Mouse (Mus musculus): Measurements from ENCODE around the gene Ctsll3. TPM values are rescaled to one million over a fixed set of nuclear protein-coding genes. Genes with fewer than 3 reads are reported as not detected.

Ctsll3 gene
- polyA plus RNA-seq (2017; shearing (Covaris generic)), result not detected

DNA sequence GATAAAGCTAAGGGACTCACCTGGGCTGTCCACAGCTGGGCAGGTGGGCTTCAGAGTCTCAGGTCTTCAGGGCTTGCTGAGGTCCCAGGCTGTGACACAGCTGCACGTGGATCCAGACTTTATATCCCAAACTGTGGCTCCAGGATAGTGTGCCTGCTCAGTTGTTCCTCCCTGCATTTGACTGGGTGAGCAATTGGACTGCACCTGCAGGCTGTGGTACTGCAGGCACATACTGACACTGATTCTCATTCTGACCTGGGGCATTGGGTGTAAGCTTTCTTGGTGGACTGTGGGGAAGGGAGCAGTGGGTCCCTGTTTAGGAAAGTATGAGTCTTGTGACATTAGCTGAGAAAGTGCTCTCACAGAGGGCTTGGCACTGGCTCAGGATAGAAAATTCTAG lies at the start of gene Ctsll3:
TSS of gene Ctsll3 (minus strand) at position 101 of the 400 bp plus-strand sequence.

DNA sequence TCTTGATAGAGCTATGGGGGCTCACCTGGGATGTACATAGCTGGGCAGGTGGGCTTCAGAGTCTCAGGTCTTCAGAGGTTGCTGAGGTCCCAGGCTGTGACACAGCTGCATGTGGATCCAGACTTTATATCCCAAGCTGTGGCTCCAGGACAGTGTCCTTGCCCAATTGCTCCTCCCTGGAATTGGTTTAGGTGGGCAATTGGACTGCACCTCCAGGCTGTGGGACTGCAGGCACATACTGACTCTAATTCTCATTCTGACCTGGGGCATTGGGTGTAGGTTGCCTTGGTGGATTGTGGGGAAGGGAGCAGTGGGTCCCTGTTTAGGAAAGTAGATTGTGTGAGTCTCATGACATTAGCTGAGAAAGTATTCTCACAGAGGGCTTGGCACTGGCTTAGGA lies 16.4 kb downstream of the Ctsll3 start, which contains the start of gene BC051665:
TSS of gene BC051665 (minus strand) at position 101 of the 400 bp plus-strand sequence.

Other genes with a start within 250 kb of the Ctsll3 start
- gene Dapk1, start 200.9 kb downstream of the Ctsll3 start, polyA plus RNA-seq (2017; shearing (Covaris generic)), result not detected
- not detected for gene BC051665, start 16.5 kb downstream of the Ctsll3 start, polyA plus RNA-seq (2017; shearing (Covaris generic))
- 1.00 TPM for gene 4930486L24Rik, start 61.6 kb upstream of the Ctsll3 start, polyA plus RNA-seq (2017; shearing (Covaris generic))
- 0.50 TPM for gene Gm49392, start 94.0 kb upstream of the Ctsll3 start, polyA plus RNA-seq (2017; shearing (Covaris generic))
- 20.0 TPM for gene Ctla2b, start 94.6 kb upstream of the Ctsll3 start, polyA plus RNA-seq (2017; shearing (Covaris generic))
- gene Tpbpb, start 102.0 kb upstream of the Ctsll3 start, polyA plus RNA-seq (2017; shearing (Covaris generic)), result not detected
- not detected for gene Gm49393, start 132.7 kb upstream of the Ctsll3 start, polyA plus RNA-seq (2017; shearing (Covaris generic))
- gene Gm49391, start 133.7 kb upstream of the Ctsll3 start, polyA plus RNA-seq (2017; shearing (Covaris generic)), result 5.5 TPM
- 218 TPM for gene Ctla2a, start 133.8 kb upstream of the Ctsll3 start, polyA plus RNA-seq (2017; shearing (Covaris generic))
- not detected for gene Tpbpa, start 139.1 kb upstream of the Ctsll3 start, polyA plus RNA-seq (2017; shearing (Covaris generic))
- gene Ctsj, start 203.1 kb upstream of the Ctsll3 start, polyA plus RNA-seq (2017; shearing (Covaris generic)), result not detected
- gene Ctsq, start 237.8 kb upstream of the Ctsll3 start, polyA plus RNA-seq (2017; shearing (Covaris generic)), result not detected

Data from effector memory CD4-positive, alpha-beta T cell, adult 5 months (primary cell).